Mouse (Mus musculus) thymus, adult 2 months (tissue): Measurements from ENCODE around the gene Ppm1g.

Experiments
- CTCF ChIP-seq: fragments of 200-500 bp; IDR thresholded peaks from 2 replicates; pipeline ENCODE4 v1.5.1; 2012; ENCODE audit warnings: mild to moderate bottlenecking, control low read depth, low read length, moderate library complexity, borderline replicate concordance; ENCODE audit not compliant: control insufficient read depth, poor library complexity, insufficient read depth; ENCODE audit errors: extremely low read depth
- POLR2A ChIP-seq: fragments of 200-500 bp; IDR thresholded peaks from 2 replicates; pipeline ENCODE4 v1.6.1; 2012; ENCODE audit warnings: mild to moderate bottlenecking, low read length, control low read depth, moderate library complexity; ENCODE audit not compliant: control insufficient read depth, poor library complexity, insufficient read depth; ENCODE audit errors: extremely low read depth

DNA sequence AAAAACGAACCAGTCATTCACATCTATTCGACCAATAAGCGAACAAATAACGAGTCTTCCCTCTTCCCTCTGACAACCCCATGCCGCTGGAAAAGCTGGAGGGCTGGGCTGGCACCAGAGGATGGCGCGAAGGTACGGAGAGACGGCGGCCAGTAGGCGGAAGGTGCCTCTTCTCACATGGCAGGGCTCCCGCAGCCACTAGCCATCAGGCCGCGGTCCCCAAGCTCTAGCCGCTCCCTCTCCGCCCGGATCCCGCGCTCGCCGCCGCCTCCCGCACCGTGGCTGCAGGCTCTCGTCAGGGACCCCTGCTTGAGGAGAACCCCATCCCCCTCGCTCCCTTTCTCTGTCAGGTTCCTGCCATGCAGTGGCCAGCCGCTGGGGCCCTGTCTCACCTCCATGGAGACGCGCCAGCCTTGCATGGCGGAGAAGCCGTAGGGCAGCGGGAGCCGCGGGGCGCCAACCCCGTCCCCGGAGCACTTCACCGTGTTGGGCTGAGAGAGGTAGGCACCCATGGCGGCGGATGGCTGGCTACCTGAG is 508 bp downstream of the Ppm1g start:
- TF ChIP-seq POLR2A (no peak), CTCF (peak; percentile 12; the same call in 1 of the 2 replicates)
